Mouse (Mus musculus) adrenal gland, postnatal 4 days (tissue): ENCODE results near the gene Gm20834. TPM values are rescaled to one million over a fixed set of nuclear protein-coding genes. Genes with fewer than 3 reads are reported as not detected.
"Not testable (repeated sequence)": the region's sequence is repeated elsewhere in the genome, so short reads cannot be mapped to it uniquely, and the experiment has no call there.

Experiments
- DNase-seq, 2 experiments: peaks; one replicate each; pipeline ENCODE4 v3.0.0; 2021 to 2022; ENCODE audit warnings: low spot score in 2 of 2, mixed read lengths in 2 of 2
- long read RNA-seq, 2 experiments: library from polyadenylated mRNA; stranded (forward); transcript quantifications; one replicate each; pipeline ENCODE4 v2.0.0; 2021
- total RNA-seq, 2 experiments: library from RNA; stranded (reverse); gene quantifications; 2 replicates each; pipeline ENCODE4 v1.2.3; 2021

The Gm20834 gene
- total RNA-seq: not detected
- long read RNA-seq, experiment 1: 0 reads
- long read RNA-seq, experiment 2: 0 reads

DNA sequence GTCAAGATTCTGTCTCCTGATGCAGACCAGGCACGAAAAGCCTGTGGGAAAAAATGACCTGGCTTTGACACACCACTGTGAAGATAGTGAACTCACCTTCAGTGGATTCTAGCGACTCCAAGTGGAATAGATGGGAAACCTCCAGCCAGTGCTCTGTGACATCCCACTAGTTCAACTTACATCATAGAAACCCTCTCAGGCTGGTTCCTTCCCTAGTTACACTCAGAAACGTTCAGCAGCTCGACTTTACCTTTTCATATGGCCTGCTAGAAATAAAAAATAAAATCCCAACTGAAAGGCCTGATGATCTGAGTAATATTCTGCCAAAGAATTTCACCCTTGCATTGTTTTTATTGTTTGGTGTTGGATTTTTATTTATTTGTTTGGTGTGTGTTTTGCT lies at the start of gene Gm20834:
Gm20834 (minus strand) TSS at position 101 of the 400 bp plus-strand sequence.
- not testable (repeated sequence) for DNase-seq

Other genes with a start within 250 kb of the Gm20834 start
- gene Gm21310, start 177.4 kb downstream of the Gm20834 start, total RNA-seq: not detected
- gene Gm28510, start 88.1 kb upstream of the Gm20834 start, total RNA-seq: not detected
- gene Gm20737, start 211.5 kb upstream of the Gm20834 start, total RNA-seq: not detected
- not detected for gene Gm21775, start 228.9 kb upstream of the Gm20834 start, total RNA-seq